Comparison of ENCODE assay signal across 9 mouse cellular contexts in genomic region chr2:4401597-4402581, GRCm38 (mm10).
DNase-seq lines count a peak whose midpoint lies in the region; ATAC-seq lines count a peak whose summit lies in the region.
"Had no signal": no experiment of that assay in that cellular context is flagged by ENCODE, and none has a peak within 500 bp of the region (broad histone marks: within the 10 kb centered on the region; RNA-seq: fewer than 3 reads in every experiment).

No protein-coding gene starts in this region.

- H3K27me3 ChIP-seq in forebrain, embryonic 14.5 days (replicated peaks; ENCODE audit: control insufficient read depth, insufficient read depth, low read length) = no peaks in the 10 kb centered on the region
- H3K27me3 ChIP-seq in hindbrain, embryonic 15.5 days = no peaks in the 10 kb centered on the region
- H3K27me3 ChIP-seq in neural tube, embryonic 15.5 days (replicated peaks) = no peaks in the 10 kb centered on the region
- H3K27me3 ChIP-seq: CH12.LX had no signal

- intact Hi-C loops in heart, postnatal 25 days (cut with DNase I) = loop anchor here (5.0 kb wide), 1 partner anchor 80 kb away; no protein-coding TSS in a partner anchor

- peak; percentile 73 for ATAC-seq in forebrain, embryonic 14.5 days
- peak; percentile 76 for ATAC-seq in hindbrain, embryonic 15.5 days (ENCODE audit: low FRiP score, low read depth)
- ATAC-seq in neural tube, embryonic 15.5 days (ENCODE audit: low FRiP score) = peak; percentile 78
- ATAC-seq in erythroblast, adult 5-6 weeks (replicated peaks; ENCODE audit: low FRiP score, poor library complexity, severe bottlenecking) = no peak

- peak overlapping the region; percentile 71 for H3K4me2 ChIP-seq in forebrain, embryonic 14.5 days (ENCODE audit: low read length)
- peak overlapping the region; percentile 63 for H3K4me2 ChIP-seq in hindbrain, embryonic 15.5 days
- H3K4me2 ChIP-seq in neural tube, embryonic 15.5 days = peak overlapping the region; percentile 75

- peak overlapping the region; percentile 97 for H3K27ac ChIP-seq in forebrain, embryonic 14.5 days (ENCODE audit: low read depth, low read length)
- H3K27ac ChIP-seq in hindbrain, embryonic 15.5 days (replicated peaks) = peak overlapping the region; percentile 97
- peak overlapping the region; percentile 98 for H3K27ac ChIP-seq in neural tube, embryonic 15.5 days (replicated peaks)

- peak overlapping the region; percentile 94 for H3K9ac ChIP-seq in forebrain, embryonic 14.5 days (ENCODE audit: low read length)
- H3K9ac ChIP-seq in hindbrain, embryonic 15.5 days = peak overlapping the region; percentile 77
- peak overlapping the region; percentile 84 for H3K9ac ChIP-seq in neural tube, embryonic 15.5 days (replicated peaks)

- WGBS in forebrain, embryonic 14.5 days = under 1% methylated on average over 28 of the region's 28 CpGs
- under 1% methylated on average over 28 of the region's 28 CpGs for WGBS in hindbrain, embryonic 15.5 days
- whole genome bisulfite sequencing in neural tube, embryonic 15.5 days = under 1% methylated on average over 28 of the region's 28 CpGs

- no peaks in the 10 kb centered on the region for H3K9me3 ChIP-seq in forebrain, embryonic 14.5 days (replicated peaks; ENCODE audit: control insufficient read depth, low read length)
- H3K9me3 ChIP-seq in hindbrain, embryonic 15.5 days = no peaks in the 10 kb centered on the region
- no peaks in the 10 kb centered on the region for H3K9me3 ChIP-seq in neural tube, embryonic 15.5 days (replicated peaks)

- H3K4me3 ChIP-seq in forebrain, embryonic 14.5 days (ENCODE audit: low read depth, low read length) = peak overlapping the region; percentile 63
- H3K4me3 ChIP-seq in hindbrain, embryonic 15.5 days = peak overlapping the region; percentile 61
- peak overlapping the region; percentile 72 for H3K4me3 ChIP-seq in neural tube, embryonic 15.5 days (replicated peaks)

- peak; percentile 93 for DNase-seq in heart, adult 11 months
- DNase-seq in heart, postnatal 25 days (ENCODE audit: low spot score) = no peak
- DNase-seq in cerebellum, adult 11 months = peak; percentile 44
- peak; percentile 87 for DNase-seq in forebrain, embryonic 14.5 days (ENCODE audit: low spot score)
- DNase-seq in liver = peak; percentile 24

- peaks cover 25% of the 10 kb centered on the region for H3K4me1 ChIP-seq in forebrain, embryonic 14.5 days (ENCODE audit: control insufficient read depth, insufficient read depth, low read length)
- H3K4me1 ChIP-seq in hindbrain, embryonic 15.5 days (replicated peaks) = peaks cover 47% of the 10 kb centered on the region
- H3K4me1 ChIP-seq in neural tube, embryonic 15.5 days = peaks cover 52% of the 10 kb centered on the region

- H3K36me3 ChIP-seq in forebrain, embryonic 14.5 days (ENCODE audit: control insufficient read depth, insufficient read depth, low read length) = no peaks in the 10 kb centered on the region
- H3K36me3 ChIP-seq in hindbrain, embryonic 15.5 days = no peaks in the 10 kb centered on the region
- no peaks in the 10 kb centered on the region for H3K36me3 ChIP-seq in neural tube, embryonic 15.5 days
